Mouse (Mus musculus): ENCODE measurements around the gene Plin4. TPM values are rescaled to one million over a fixed set of nuclear protein-coding genes. Genes with fewer than 3 reads are reported as not detected.
A peak's percentile ranks its signal among the peaks of the same experiment; 100 is the strongest.

The Plin4 gene
- 1 to 10 TPM; 1.4 to 1.6 TPM for total RNA-seq (2021)

DNA sequence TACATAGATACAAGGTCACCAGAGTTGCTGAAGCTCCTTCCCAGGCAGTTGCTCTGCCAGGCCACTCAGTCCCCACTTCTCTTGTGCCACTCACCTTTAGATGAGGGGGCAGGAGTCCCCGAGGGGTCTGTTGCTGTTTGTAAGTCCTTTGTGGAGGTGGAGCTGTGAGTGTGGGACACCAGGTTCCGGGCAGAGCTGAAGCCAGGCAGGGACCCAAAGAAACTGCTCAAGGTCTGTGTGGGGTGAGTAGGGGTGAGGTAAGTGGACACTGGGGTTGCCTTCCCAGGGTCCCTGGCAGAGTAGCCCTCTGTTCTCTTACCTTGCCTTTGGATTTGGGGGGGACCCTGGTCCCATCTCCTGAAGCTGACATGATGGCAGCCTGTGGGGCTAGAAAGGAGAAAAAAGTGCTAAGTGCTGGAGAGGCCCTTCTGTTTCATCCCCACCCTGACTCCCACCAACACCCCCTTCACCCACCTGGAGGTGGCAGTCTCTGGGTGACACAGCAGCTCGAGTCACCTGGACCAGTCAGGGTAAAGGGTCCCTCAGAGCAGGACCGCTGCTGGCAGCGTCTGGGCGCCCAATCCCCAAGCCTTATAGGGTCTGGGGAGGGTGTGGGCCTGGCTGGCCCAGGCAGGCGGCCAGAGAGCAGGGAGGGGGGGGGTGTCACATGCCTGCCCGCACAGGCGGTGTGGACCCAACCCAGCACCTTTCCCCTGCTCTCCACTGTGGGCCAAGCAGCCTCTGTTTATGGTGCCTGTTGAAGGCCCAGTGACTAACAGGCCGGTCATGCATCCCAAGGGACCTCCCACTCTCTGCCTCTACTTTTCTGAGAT is at the start of gene Plin4:
Gene Plin4, minus strand, starts transcription at position 585 of the 833 bp plus-strand sequence.
- DNase-seq (ENCODE audit: low spot score in 2 of 2), result no peak
- intact Hi-C loops (cut with DNase I), result no loop called here

DNA sequence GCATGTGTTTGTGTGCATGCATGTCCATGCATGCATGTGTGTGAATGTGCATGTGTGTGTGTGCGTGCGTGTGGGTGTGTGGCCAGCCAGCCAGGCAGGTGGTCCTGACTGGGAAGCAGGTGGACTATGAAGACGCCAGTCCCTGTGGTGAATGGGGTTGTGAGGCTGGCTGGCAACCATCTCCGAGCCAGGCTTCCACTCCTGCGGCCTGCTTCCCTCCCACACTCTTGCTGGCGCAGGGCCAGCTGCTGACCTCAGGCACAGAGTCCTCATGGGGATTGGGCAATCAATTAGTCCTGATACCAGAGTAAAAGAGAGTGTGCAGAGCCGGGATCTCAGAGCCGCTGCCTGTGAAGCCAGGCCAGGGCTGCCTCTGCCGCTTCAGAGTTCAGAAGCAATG is 44.0 kb upstream of the Plin4 start:
- DNase-seq (ENCODE audit: low spot score in 2 of 2), result no peak
- intact Hi-C loops (cut with DNase I), result no loop called here

DNA sequence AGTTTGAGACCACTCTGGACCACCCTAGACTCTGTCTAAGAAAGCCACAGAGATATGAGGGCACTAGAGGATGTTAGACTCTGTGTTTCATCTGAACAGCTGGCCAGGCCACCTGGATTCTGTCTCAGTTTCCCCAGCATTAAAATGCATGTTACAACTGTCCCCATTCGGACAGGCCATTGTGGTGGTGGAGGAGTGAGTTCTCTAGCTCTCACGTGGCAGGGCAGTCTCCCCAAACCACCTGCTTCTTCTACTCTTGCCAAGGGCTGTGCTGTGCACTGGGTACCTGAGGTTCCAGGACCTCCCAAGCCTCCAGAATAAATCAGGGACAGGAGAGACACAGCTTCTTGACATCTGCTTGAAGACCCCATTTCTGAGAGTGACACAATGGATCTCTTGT is 40.3 kb upstream of the Plin4 start:
- no peak for DNase-seq (ENCODE audit: low spot score in 2 of 2)
- intact Hi-C loops (cut with DNase I), result no loop called here

GRCm38 (mm10) chr17:56148790-56149618 is 39.4 kb upstream of the Plin4 start:
- DNase-seq (ENCODE audit: low spot score in 2 of 2), result no peak
- intact Hi-C loops (cut with DNase I), result no loop called here

GRCm38 (mm10) chr17:56148280-56148679 is 38.7 kb upstream of the Plin4 start:
- intact Hi-C loops (cut with DNase I), result no loop called here
- no peak for DNase-seq (ENCODE audit: low spot score in 2 of 2)

DNA sequence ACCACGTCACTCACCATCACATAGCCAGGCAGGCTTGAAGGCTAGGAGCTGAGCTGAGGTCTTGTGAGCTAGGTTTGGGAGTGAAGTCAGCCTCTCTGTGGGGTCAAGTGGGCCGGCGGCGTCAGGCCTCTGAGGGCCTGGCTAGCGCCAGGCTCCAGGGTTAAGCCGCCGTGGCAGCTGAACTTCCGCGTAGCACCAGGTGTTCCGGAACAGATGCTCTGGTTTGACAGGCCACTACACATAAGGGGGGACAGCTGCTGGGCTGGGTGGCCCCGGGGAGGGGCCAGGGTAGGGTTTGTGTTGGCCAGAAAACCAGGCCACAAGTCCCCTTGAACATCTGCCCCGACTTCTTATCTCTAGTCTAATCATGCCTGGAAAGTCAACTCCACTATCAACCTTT is 37.8 kb upstream of the Plin4 start:
- no peak for DNase-seq (ENCODE audit: low spot score in 2 of 2)
- intact Hi-C loops (cut with DNase I), result no loop called here

GRCm38 (mm10) chr17:56146131-56146530 is 36.5 kb upstream of the Plin4 start:
- intact Hi-C loops (cut with DNase I), result no loop called here
- no peak for DNase-seq (ENCODE audit: low spot score in 2 of 2)

DNA sequence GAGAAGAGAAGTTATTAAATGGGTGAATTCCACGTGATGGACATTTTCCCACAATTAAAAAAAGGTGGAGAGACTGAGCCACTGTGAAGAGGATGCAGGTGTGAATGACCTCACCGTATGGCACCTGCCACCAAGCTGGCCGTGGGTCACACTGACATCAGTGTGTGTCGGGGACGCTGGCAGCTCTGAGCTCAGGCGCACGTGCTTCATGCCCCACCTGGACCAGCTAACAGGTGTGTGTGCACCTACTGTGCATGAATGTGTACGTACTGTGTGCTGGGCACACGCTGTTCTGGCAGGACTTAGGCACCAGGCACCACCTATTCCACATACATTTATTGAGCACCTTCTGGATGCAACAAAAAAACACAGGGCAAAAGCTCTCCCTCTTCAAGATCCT is 34.9 kb upstream of the Plin4 start:
- DNase-seq (ENCODE audit: low spot score in 2 of 2), result no peak
- intact Hi-C loops (cut with DNase I), result no loop called here

DNA sequence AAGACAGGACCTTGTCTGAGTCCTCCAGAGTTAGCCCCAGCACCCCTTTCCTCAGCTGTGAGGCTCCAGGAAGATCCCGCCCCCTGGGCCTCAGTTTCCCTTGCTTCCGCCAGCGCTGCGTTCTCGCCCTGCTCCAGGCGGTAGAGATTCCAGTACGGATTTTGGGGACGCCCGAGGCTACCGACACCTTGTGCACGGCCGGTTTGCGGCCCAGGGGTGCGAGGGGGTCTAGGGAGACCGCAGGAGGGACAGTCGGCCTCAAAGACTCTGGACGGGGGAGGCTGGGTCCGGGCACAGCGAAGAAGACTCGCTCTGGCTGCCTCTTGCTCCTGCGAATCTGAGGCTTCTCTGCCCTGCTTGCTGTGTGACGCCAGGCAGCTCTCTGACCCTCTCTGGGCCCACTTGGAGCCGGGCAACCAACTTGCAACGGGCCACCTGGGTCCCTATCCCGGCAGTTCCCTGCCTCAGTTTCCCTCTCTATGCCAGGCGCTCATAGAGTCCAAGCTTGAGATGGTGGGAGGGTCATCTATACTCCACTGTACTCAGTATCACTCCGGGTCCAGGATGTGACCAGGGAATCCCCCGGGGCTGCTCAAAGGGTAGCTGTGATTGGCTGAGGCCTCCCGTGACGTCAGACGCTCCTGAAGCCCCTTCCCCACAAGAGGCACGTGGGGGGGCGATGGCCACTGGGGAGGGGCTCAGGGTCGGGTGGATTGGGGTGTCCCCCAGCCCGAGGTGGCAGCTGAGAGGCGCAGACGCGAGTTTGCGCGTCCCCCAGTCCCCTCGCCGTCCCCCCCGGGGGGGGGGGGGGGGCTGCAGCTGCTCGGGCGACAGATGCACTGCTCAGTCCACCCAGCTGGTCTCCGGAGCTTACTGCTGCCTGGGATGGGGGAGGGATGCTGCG is 32.4 kb upstream of the Plin4 start:
- DNase-seq (ENCODE audit: low spot score in 2 of 2), result peak in 1 of 2 experiments; percentile 65
- intact Hi-C loops (cut with DNase I), result loop anchor here (2.0 kb wide), 1 partner anchor 21 kb away; the partner anchor contains the start of gene Tnfaip8l1

- peak; percentile 79 to 86 for DNase-seq (ENCODE audit: low spot score in 2 of 2)
- intact Hi-C loops (cut with DNase I), result loop anchor here (2.0 kb wide), 1 partner anchor 23 kb away; the partner anchor contains the start of gene Tnfaip8l1
Measured at GRCm38 (mm10) chr17:56139858-56140595, 30.4 kb upstream of the Plin4 start, which contains the start of gene Sema6b. Gene Sema6b (minus strand): TSS chr17:56140343.

DNA sequence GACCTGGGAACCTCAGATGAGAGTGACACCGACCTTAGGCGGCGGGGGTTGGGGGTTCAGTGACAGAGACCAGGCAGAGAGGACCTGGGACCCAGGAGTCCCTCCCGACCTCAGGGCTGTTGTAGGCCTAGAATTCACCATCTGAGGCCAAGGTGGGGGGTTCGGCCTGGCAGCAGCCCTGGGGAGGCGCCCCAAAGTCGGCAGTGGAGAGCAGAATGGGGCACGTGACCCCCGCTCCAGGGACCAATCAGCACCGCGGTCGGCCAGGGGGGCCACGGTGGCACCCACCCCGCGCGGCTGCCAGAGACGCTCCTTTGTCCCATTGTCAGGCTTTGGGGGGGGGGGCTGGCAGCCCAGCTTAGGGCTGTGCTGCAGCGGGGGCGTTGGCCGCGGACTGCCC is 29.8 kb upstream of the Plin4 start:
- no peak for DNase-seq (ENCODE audit: low spot score in 2 of 2)
- intact Hi-C loops (cut with DNase I), result no loop called here

- intact Hi-C loops (cut with DNase I), result no loop called here
- DNase-seq (ENCODE audit: low spot score in 2 of 2), result no peak
Measured at GRCm38 (mm10) chr17:56137839-56138613, 28.4 kb upstream of the Plin4 start.

- intact Hi-C loops (cut with DNase I), result no loop called here
Measured at GRCm38 (mm10) chr17:56136558-56136957, 27.0 kb upstream of the Plin4 start.

GRCm38 (mm10) chr17:56134463-56134971 is 24.9 kb upstream of the Plin4 start:
- intact Hi-C loops (cut with DNase I), result loop anchor here (2.0 kb wide), 1 partner anchor 120 kb away; no protein-coding TSS in a partner anchor
- no peak for DNase-seq (ENCODE audit: low spot score in 2 of 2)

More at GRCm38 (mm10) chr17:56136558-56136957, 27.0 kb upstream of the Plin4 start:
- DNase-seq (ENCODE audit: low spot score in 2 of 2), result no peak

DNA sequence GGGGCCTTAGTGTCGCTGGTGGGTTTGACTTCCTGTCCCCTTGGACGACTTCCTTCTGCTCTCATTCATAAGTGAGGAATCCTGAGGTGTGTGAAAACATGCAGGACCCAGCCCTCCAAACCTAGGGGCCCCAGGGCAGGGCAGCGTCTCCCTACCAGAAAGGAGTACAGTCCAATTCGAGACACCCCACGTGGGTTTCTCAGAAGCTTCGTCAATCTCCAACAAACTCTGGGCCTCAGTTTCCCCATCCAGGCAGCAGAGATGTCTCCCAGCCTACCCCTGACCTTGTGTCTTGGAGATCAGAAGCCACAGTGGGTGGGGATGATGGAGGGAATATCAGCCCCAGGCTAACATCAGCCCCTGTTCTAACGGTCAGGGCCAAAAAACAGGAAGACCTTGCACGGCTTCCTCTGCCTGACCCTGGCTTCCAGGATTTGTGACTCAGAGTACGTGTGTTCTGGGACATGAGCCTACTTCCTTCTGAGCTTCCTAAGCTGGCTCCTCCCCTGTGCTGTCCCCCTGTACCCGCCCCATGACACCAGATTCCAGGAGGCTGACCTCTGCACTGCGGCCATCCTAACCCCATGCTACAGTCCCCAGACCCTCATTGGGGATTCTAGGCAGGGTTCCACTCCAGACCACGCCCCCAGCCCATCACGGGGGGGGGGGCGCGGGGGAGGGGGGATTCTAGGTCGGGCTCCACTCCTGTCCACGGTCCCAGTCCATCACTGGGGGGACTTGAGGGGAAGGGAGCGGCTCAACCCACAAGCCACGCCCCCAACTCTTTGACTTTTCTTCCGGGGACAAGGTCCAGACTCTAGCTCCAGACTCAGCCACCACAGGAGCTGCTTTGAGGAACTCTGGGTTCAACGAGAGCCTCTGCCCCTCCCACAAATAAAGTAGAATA is 24.1 kb upstream of the Plin4 start:
- intact Hi-C loops (cut with DNase I), result loop anchor here (2.0 kb wide), 2 partner anchors 25 to 121 kb away; no protein-coding TSS in a partner anchor
- DNase-seq (ENCODE audit: low spot score in 2 of 2), result no peak

- DNase-seq (ENCODE audit: low spot score in 2 of 2), result no peak
- intact Hi-C loops (cut with DNase I), result loop anchor here (2.0 kb wide), 1 partner anchor 26 kb away; no protein-coding TSS in a partner anchor
Measured at GRCm38 (mm10) chr17:56132661-56133060, 23.1 kb upstream of the Plin4 start.

- intact Hi-C loops (cut with DNase I), result loop anchor here (2.0 kb wide), 1 partner anchor 27 kb away; no protein-coding TSS in a partner anchor
- DNase-seq (ENCODE audit: low spot score in 2 of 2), result no peak
Measured at GRCm38 (mm10) chr17:56131814-56132213, 22.2 kb upstream of the Plin4 start.

Data from left cerebral cortex, postnatal 25 days (tissue).